Mouse (Mus musculus): ENCODE measurements at regions not wholly inside any gene's neighbourhood (a gene's known extent, or its start where the extent isn't known, plus 50 kb on each side); places are given as distances from the start of the nearest gene placed in this dataset.

- Histone ChIP-seq H3K27ac (ENCODE audit: low read depth, low read length) (no peak overlapping the region), H3K4me2 (no peak overlapping the region), H3K27me3 (ENCODE audit: control insufficient read depth, insufficient read depth, low read length) (no peaks in the 10 kb centered on the region), H3K36me3 (ENCODE audit: control insufficient read depth, insufficient read depth, low read length) (no peaks in the 10 kb centered on the region), H3K4me1 (ENCODE audit: control insufficient read depth, insufficient read depth, low read length) (no peaks in the 10 kb centered on the region), H3K9ac (ENCODE audit: low read length) (no peak overlapping the region), H3K9me3 (ENCODE audit: control insufficient read depth, low read length) (no peaks in the 10 kb centered on the region), H3K4me3 (ENCODE audit: low read depth, low read length) (no peak overlapping the region)
- DNase-seq (ENCODE audit: low spot score, missing footprints) (no peak), ATAC-seq (ENCODE audit: low FRiP score) (no peak)
Measured at GRCm38 (mm10) chr9:80723638-80724037, 258.4 kb upstream of the Impg1 start.

- ATAC-seq (ENCODE audit: low FRiP score) = no peak
- Histone ChIP-seq H3K9ac (ENCODE audit: low read length) (no peak overlapping the region), H3K9me3 (ENCODE audit: control insufficient read depth, low read length) (no peaks in the 10 kb centered on the region), H3K4me1 (ENCODE audit: control insufficient read depth, insufficient read depth, low read length) (no peaks in the 10 kb centered on the region), H3K36me3 (ENCODE audit: control insufficient read depth, insufficient read depth, low read length) (no peaks in the 10 kb centered on the region), H3K27ac (ENCODE audit: low read depth, low read length) (no peak overlapping the region), H3K4me2 (no peak overlapping the region), H3K4me3 (ENCODE audit: low read depth, low read length) (no peak overlapping the region), H3K27me3 (ENCODE audit: control insufficient read depth, insufficient read depth, low read length) (no peaks in the 10 kb centered on the region)
- no peak for DNase-seq (ENCODE audit: low spot score, missing footprints)
- 86% methylated on average over 4 of the region's 4 CpGs for WGBS
Measured at GRCm38 (mm10) chr9:80718516-80718915, 253.2 kb upstream of the Impg1 start.

- H3K4me3 ChIP-seq (ENCODE audit: low read depth, low read length) = no peak overlapping the region
- H3K9me3 ChIP-seq (ENCODE audit: control insufficient read depth, low read length) = no peaks in the 10 kb centered on the region
- no peaks in the 10 kb centered on the region for H3K36me3 ChIP-seq (ENCODE audit: control insufficient read depth, insufficient read depth, low read length)
- no peaks in the 10 kb centered on the region for H3K27me3 ChIP-seq (ENCODE audit: control insufficient read depth, insufficient read depth, low read length)
- no peak overlapping the region for H3K4me2 ChIP-seq
- DNase-seq (ENCODE audit: low spot score, missing footprints) (no peak), ATAC-seq (ENCODE audit: low FRiP score) (no peak)
- H3K4me1 ChIP-seq (ENCODE audit: control insufficient read depth, insufficient read depth, low read length) = no peaks in the 10 kb centered on the region
- H3K9ac ChIP-seq (ENCODE audit: low read length) = no peak overlapping the region
- H3K27ac ChIP-seq (ENCODE audit: low read depth, low read length) = no peak overlapping the region
Measured at GRCm38 (mm10) chr9:80709781-80710180, 244.5 kb upstream of the Impg1 start.

GRCm38 (mm10) chr9:80705264-80705663, 240.0 kb upstream of the Impg1 start:
- Histone ChIP-seq H3K36me3 (ENCODE audit: control insufficient read depth, insufficient read depth, low read length) (no peaks in the 10 kb centered on the region), H3K27ac (ENCODE audit: low read depth, low read length) (no peak overlapping the region), H3K27me3 (ENCODE audit: control insufficient read depth, insufficient read depth, low read length) (no peaks in the 10 kb centered on the region), H3K4me2 (no peak overlapping the region), H3K4me1 (ENCODE audit: control insufficient read depth, insufficient read depth, low read length) (no peaks in the 10 kb centered on the region), H3K9me3 (ENCODE audit: control insufficient read depth, low read length) (no peaks in the 10 kb centered on the region), H3K4me3 (ENCODE audit: low read depth, low read length) (no peak overlapping the region), H3K9ac (ENCODE audit: low read length) (no peak overlapping the region)
- DNase-seq (ENCODE audit: low spot score, missing footprints) (no peak), ATAC-seq (ENCODE audit: low FRiP score) (no peak)
- WGBS = 80% methylated on average over 2 of the region's 2 CpGs

- DNase-seq (ENCODE audit: low spot score, missing footprints) (no peak), ATAC-seq (ENCODE audit: low FRiP score) (no peak)
- WGBS = 87% methylated on average over 2 of the region's 2 CpGs
- Histone ChIP-seq H3K27ac (ENCODE audit: low read depth, low read length) (no peak overlapping the region), H3K9ac (ENCODE audit: low read length) (no peak overlapping the region), H3K9me3 (ENCODE audit: control insufficient read depth, low read length) (no peaks in the 10 kb centered on the region), H3K36me3 (ENCODE audit: control insufficient read depth, insufficient read depth, low read length) (no peaks in the 10 kb centered on the region), H3K27me3 (ENCODE audit: control insufficient read depth, insufficient read depth, low read length) (no peaks in the 10 kb centered on the region), H3K4me1 (ENCODE audit: control insufficient read depth, insufficient read depth, low read length) (no peaks in the 10 kb centered on the region), H3K4me2 (no peak overlapping the region), H3K4me3 (ENCODE audit: low read depth, low read length) (no peak overlapping the region)
Measured at GRCm38 (mm10) chr9:80697171-80697570, 231.9 kb upstream of the Impg1 start.

- Histone ChIP-seq H3K9me3 (ENCODE audit: control insufficient read depth, low read length) (no peaks in the 10 kb centered on the region), H3K27ac (ENCODE audit: low read depth, low read length) (no peak overlapping the region), H3K27me3 (ENCODE audit: control insufficient read depth, insufficient read depth, low read length) (no peaks in the 10 kb centered on the region), H3K9ac (ENCODE audit: low read length) (no peak overlapping the region), H3K36me3 (ENCODE audit: control insufficient read depth, insufficient read depth, low read length) (no peaks in the 10 kb centered on the region), H3K4me2 (no peak overlapping the region), H3K4me1 (ENCODE audit: control insufficient read depth, insufficient read depth, low read length) (no peaks in the 10 kb centered on the region), H3K4me3 (ENCODE audit: low read depth, low read length) (no peak overlapping the region)
- 76% methylated on average over 9 of the region's 9 CpGs for WGBS
- ATAC-seq (ENCODE audit: low FRiP score) (no peak), DNase-seq (ENCODE audit: low spot score, missing footprints) (no peak)
Measured at GRCm38 (mm10) chr9:80688481-80689086, 223.3 kb upstream of the Impg1 start.

GRCm38 (mm10) chr9:80683030-80683692, 217.9 kb upstream of the Impg1 start:
- no peak overlapping the region for H3K27ac ChIP-seq (ENCODE audit: low read depth, low read length)
- H3K9me3 ChIP-seq (ENCODE audit: control insufficient read depth, low read length) = no peaks in the 10 kb centered on the region
- 72% methylated on average over 5 of the region's 5 CpGs for WGBS
- no peaks in the 10 kb centered on the region for H3K4me1 ChIP-seq (ENCODE audit: control insufficient read depth, insufficient read depth, low read length)
- ATAC-seq (ENCODE audit: low FRiP score) = no peak
- no peaks in the 10 kb centered on the region for H3K36me3 ChIP-seq (ENCODE audit: control insufficient read depth, insufficient read depth, low read length)
- H3K27me3 ChIP-seq (ENCODE audit: control insufficient read depth, insufficient read depth, low read length) = no peaks in the 10 kb centered on the region
- H3K4me3 ChIP-seq (ENCODE audit: low read depth, low read length) = no peak overlapping the region
- DNase-seq (ENCODE audit: low spot score, missing footprints) = no peak
- no peak overlapping the region for H3K9ac ChIP-seq (ENCODE audit: low read length)
- no peak overlapping the region for H3K4me2 ChIP-seq

GRCm38 (mm10) chr9:80681709-80682108, 216.4 kb upstream of the Impg1 start:
- no peak for ATAC-seq (ENCODE audit: low FRiP score)
- 91% methylated on average over 2 of the region's 2 CpGs for WGBS

GRCm38 (mm10) chr9:80671483-80671882, 206.2 kb upstream of the Impg1 start:
- Histone ChIP-seq H3K4me2 (no peak overlapping the region), H3K9ac (ENCODE audit: low read length) (no peak overlapping the region), H3K36me3 (ENCODE audit: control insufficient read depth, insufficient read depth, low read length) (no peaks in the 10 kb centered on the region), H3K27ac (ENCODE audit: low read depth, low read length) (no peak overlapping the region), H3K9me3 (ENCODE audit: control insufficient read depth, low read length) (no peaks in the 10 kb centered on the region), H3K4me1 (ENCODE audit: control insufficient read depth, insufficient read depth, low read length) (no peaks in the 10 kb centered on the region), H3K4me3 (ENCODE audit: low read depth, low read length) (no peak overlapping the region), H3K27me3 (ENCODE audit: control insufficient read depth, insufficient read depth, low read length) (no peaks in the 10 kb centered on the region)
- no peak for DNase-seq (ENCODE audit: low spot score, missing footprints)
- no peak for ATAC-seq (ENCODE audit: low FRiP score)
- WGBS = 95% methylated on average over 1 of the region's 1 CpGs

More at GRCm38 (mm10) chr9:80681709-80682108, 216.4 kb upstream of the Impg1 start:
- Histone ChIP-seq H3K9ac (ENCODE audit: low read length) (no peak overlapping the region), H3K36me3 (ENCODE audit: control insufficient read depth, insufficient read depth, low read length) (no peaks in the 10 kb centered on the region), H3K27ac (ENCODE audit: low read depth, low read length) (no peak overlapping the region), H3K27me3 (ENCODE audit: control insufficient read depth, insufficient read depth, low read length) (no peaks in the 10 kb centered on the region), H3K4me1 (ENCODE audit: control insufficient read depth, insufficient read depth, low read length) (no peaks in the 10 kb centered on the region), H3K4me3 (ENCODE audit: low read depth, low read length) (no peak overlapping the region), H3K9me3 (ENCODE audit: control insufficient read depth, low read length) (no peaks in the 10 kb centered on the region), H3K4me2 (no peak overlapping the region)
- DNase-seq (ENCODE audit: low spot score, missing footprints) = no peak

Data from midbrain, embryonic 11.5 days (tissue).